Mouse (Mus musculus) heart, embryonic 12.5 days (tissue): Measurements from ENCODE around the gene Galnt10. TPM values are rescaled to one million over a fixed set of nuclear protein-coding genes. Genes with fewer than 3 reads are reported as not detected.

Source experiments
- polyA plus RNA-seq: library from polyadenylated mRNA; unstranded; fragments of >200 nt; fragmentation: Nextera tagmentation; extraction: Ambion mirVana; gene quantifications from 2 replicates; pipeline ENCODE4 v1.2.1, GENCODE M21; 2016

Galnt10 gene
- polyA plus RNA-seq, 1 experiment from 2014 or later, result 15.9 TPM

Other genes with a start within 250 kb of the Galnt10 start
- gene Fam114a2, start 126.8 kb upstream of the Galnt10 start, polyA plus RNA-seq, result 67.8 and 69.4 TPM in 2 replicates
- gene Mfap3, start 126.8 kb upstream of the Galnt10 start, polyA plus RNA-seq, result 31.2 and 33.5 TPM in 2 replicates
- gene Sap30l, start 156.2 kb downstream of the Galnt10 start, polyA plus RNA-seq, result 15.0 and 17.3 TPM in 2 replicates
- 62.0 and 66.2 TPM in 2 replicates for gene Hand1, start 187.4 kb downstream of the Galnt10 start, polyA plus RNA-seq